Mouse (Mus musculus) intestine, embryonic 14.5 days (tissue): Measurements from ENCODE around the gene Shroom1. TPM values are rescaled to one million over a fixed set of nuclear protein-coding genes. Genes with fewer than 3 reads are reported as not detected.
A peak's percentile ranks its signal among the peaks of the same experiment; 100 is the strongest.
"Not testable (repeated sequence)": the region's sequence is repeated elsewhere in the genome, so short reads cannot be mapped to it uniquely, and the experiment has no call there.

Experiments
- ATAC-seq: fragments of 200-750 bp; cut with Nextera tagmentation; replicated peaks from 2 replicates; pipeline ENCODE4 v1.8.0; 2017; ENCODE audit warnings: low read depth, moderate number of reproducible peaks, moderate TSS enrichment, moderate library complexity; ENCODE audit not compliant: low FRiP score, low TSS enrichment
- DNase-seq: peaks from one replicate; pipeline ENCODE4 v3.0.0-alpha.2; 2018; ENCODE audit warnings: low spot score
- H3K27ac ChIP-seq: fragments of 300-500 bp; sonication (generic); 2 replicates; pipeline ENCODE4 v1.5.1; 2014; ENCODE audit warnings: low read depth, mild to moderate bottlenecking, control low read depth
- H3K27me3 ChIP-seq: fragments of 300-500 bp; sonication (generic); replicated peaks from 2 replicates; pipeline ENCODE4 v1.6.1; 2014; ENCODE audit warnings: low read length, control low read depth; ENCODE audit not compliant: control insufficient read depth, insufficient read depth
- H3K36me3 ChIP-seq: fragments of 300-500 bp; sonication (generic); 2 replicates; pipeline ENCODE4 v1.6.1; 2014; ENCODE audit warnings: low read length, control low read depth; ENCODE audit not compliant: control insufficient read depth, insufficient read depth
- H3K4me1 ChIP-seq: fragments of 300-500 bp; sonication (generic); replicated peaks from 2 replicates; pipeline ENCODE4 v1.6.1; 2014; ENCODE audit warnings: low read length, control low read depth, mixed read lengths; ENCODE audit not compliant: control insufficient read depth, insufficient read depth
- H3K4me2 ChIP-seq: fragments of 300-500 bp; sonication (generic); 2 replicates; pipeline ENCODE4 v1.6.1; 2014; ENCODE audit warnings: low read length
- H3K4me3 ChIP-seq: fragments of 300-500 bp; sonication (generic); 2 replicates; pipeline ENCODE4 v1.5.1; 2014; ENCODE audit warnings: low read depth, low read length, control low read depth, mixed read lengths
- H3K9ac ChIP-seq: fragments of 300-500 bp; sonication (generic); 2 replicates; pipeline ENCODE4 v1.6.1; 2014; ENCODE audit warnings: mild to moderate bottlenecking, low read length
- H3K9me3 ChIP-seq: fragments of 300-500 bp; sonication (generic); 2 replicates; pipeline ENCODE4 v1.6.1; 2016; ENCODE audit warnings: low read length, control low read depth; ENCODE audit not compliant: control insufficient read depth
- WGBS: fragments of 180-500 bp; shearing (Covaris S2); extraction: QIAGEN DNeasy Blood & Tissue Kit; methylation state at CpG from one replicate; pipeline ENCODE4 v1.1.7; 2014; 5-methylcytosine and 5-hydroxymethylcytosine counted together
- polyA plus RNA-seq: library from polyadenylated mRNA; unstranded; fragments of >200 nt; fragmentation: Nextera tagmentation; extraction: Ambion mirVana; gene quantifications from 2 replicates; pipeline ENCODE4 v1.2.1, GENCODE M21; 2014

Shroom1 gene
- polyA plus RNA-seq, 1 experiment from 2014 or later: 0.97 TPM

- not testable (repeated sequence) for H3K9ac ChIP-seq, ATAC-seq
These were observed 30.1 kb upstream of the Shroom1 start for GRCm38 (mm10) chr11:53426914-53427313.

GRCm38 (mm10) chr11:53427993-53428715, 28.9 kb upstream of the Shroom1 start:
- Histone ChIP-seq H3K4me1 (peaks cover 9% of the 10 kb centered on the region), H3K4me2 (no peak overlapping the region), H3K27me3 (no peaks in the 10 kb centered on the region), H3K27ac (no peak overlapping the region), H3K9ac (no peak overlapping the region), H3K4me3 (no peak overlapping the region), H3K36me3 (peaks cover 19% of the 10 kb centered on the region), H3K9me3 (no peaks in the 10 kb centered on the region)
- ATAC-seq (no peak), DNase-seq (no peak)
- WGBS: 92% methylated on average over 3 of the region's 3 CpGs

More at GRCm38 (mm10) chr11:53426914-53427313, 30.1 kb upstream of the Shroom1 start:
- H3K27me3 ChIP-seq, H3K4me2 ChIP-seq, H3K4me1 ChIP-seq, H3K4me3 ChIP-seq, H3K9me3 ChIP-seq, H3K27ac ChIP-seq, DNase-seq: not testable (repeated sequence)
- peaks cover 20% of the 10 kb centered on the region for H3K36me3 ChIP-seq
- WGBS: 83% methylated on average over 3 of the region's 3 CpGs

GRCm38 (mm10) chr11:53428716-53429057, 28.3 kb upstream of the Shroom1 start:
- DNase-seq: no peak
- no peak overlapping the region for H3K27ac ChIP-seq

GRCm38 (mm10) chr11:53429182-53429581, 27.8 kb upstream of the Shroom1 start:
- Histone ChIP-seq H3K4me2 (no peak overlapping the region), H3K4me3 (peak overlapping the region; percentile 95; the same call in 1 of the 2 replicates), H3K9me3 (no peaks in the 10 kb centered on the region), H3K9ac (no peak overlapping the region), H3K4me1 (peaks cover 9% of the 10 kb centered on the region), H3K27me3 (no peaks in the 10 kb centered on the region), H3K36me3 (peaks cover 19% of the 10 kb centered on the region), H3K27ac (no peak overlapping the region)
- no peak for DNase-seq
- ATAC-seq: no peak

More at GRCm38 (mm10) chr11:53428716-53429057, 28.3 kb upstream of the Shroom1 start:
- H3K4me3 ChIP-seq: no peak overlapping the region
- H3K9me3 ChIP-seq: no peaks in the 10 kb centered on the region
- no peak overlapping the region for H3K9ac ChIP-seq
- H3K36me3 ChIP-seq: peaks cover 19% of the 10 kb centered on the region
- peaks cover 9% of the 10 kb centered on the region for H3K4me1 ChIP-seq
- no peak for ATAC-seq
- no peak overlapping the region for H3K4me2 ChIP-seq
- WGBS: 92% methylated on average over 5 of the region's 5 CpGs
- H3K27me3 ChIP-seq: no peaks in the 10 kb centered on the region

GRCm38 (mm10) chr11:53430300-53430669, 26.7 kb upstream of the Shroom1 start:
- peaks cover 19% of the 10 kb centered on the region for H3K36me3 ChIP-seq
- no peaks in the 10 kb centered on the region for H3K9me3 ChIP-seq
- DNase-seq (no peak), ATAC-seq (peak; percentile 40)
- H3K4me2 ChIP-seq: peak overlapping the region; percentile 94
- WGBS: under 1% methylated on average over 34 of the region's 34 CpGs
- peak overlapping the region; percentile 77 for H3K27ac ChIP-seq
- H3K27me3 ChIP-seq: no peaks in the 10 kb centered on the region
- peak overlapping the region; percentile 95 for H3K4me3 ChIP-seq
- peaks cover 9% of the 10 kb centered on the region for H3K4me1 ChIP-seq
- H3K9ac ChIP-seq: peak overlapping the region; percentile 86

- under 1% methylated on average over 44 of the region's 44 CpGs for WGBS
- Histone ChIP-seq H3K4me1 (peaks cover 9% of the 10 kb centered on the region), H3K4me2 (peak within 1 kb of the TSS; percentile 94), H3K27me3 (no peaks in the 10 kb centered on the region), H3K9ac (peak within 1 kb of the TSS; percentile 86), H3K4me3 (peak within 1 kb of the TSS; percentile 95), H3K9me3 (no peaks in the 10 kb centered on the region), H3K36me3 (peaks cover 19% of the 10 kb centered on the region), H3K27ac (peak within 1 kb of the TSS; percentile 77)
- ATAC-seq (peak; percentile 94), DNase-seq (peak; percentile 96)
These were observed 26.2 kb upstream of the Shroom1 start, which contains the start of the genes Uqcrq and Gdf9 for GRCm38 (mm10) chr11:53430670-53431346. Gene Uqcrq (minus strand): TSS chr11:53430831. Gene Gdf9 (plus strand): TSS chr11:53431023.

GRCm38 (mm10) chr11:53431347-53432056, 25.5 kb upstream of the Shroom1 start:
- Histone ChIP-seq H3K27ac (peak overlapping the region; percentile 44; the same call in 1 of the 2 replicates), H3K4me3 (peak overlapping the region; percentile 95), H3K4me2 (peak overlapping the region; percentile 54), H3K36me3 (peaks cover 19% of the 10 kb centered on the region), H3K9ac (0 out of 2 replicates have a peak overlapping the region, but pooled peaks have one; percentile 17), H3K4me1 (peaks cover 9% of the 10 kb centered on the region), H3K9me3 (no peaks in the 10 kb centered on the region), H3K27me3 (no peaks in the 10 kb centered on the region)
- ATAC-seq (peak; percentile 59; the same call in 1 of the 2 replicates), DNase-seq (no peak)
- 11% methylated on average over 9 of the region's 9 CpGs for WGBS

GRCm38 (mm10) chr11:53433057-53433456, 23.9 kb upstream of the Shroom1 start:
- Histone ChIP-seq H3K27me3 (no peaks in the 10 kb centered on the region), H3K4me2 (no peak overlapping the region), H3K9ac (no peak overlapping the region), H3K27ac (no peak overlapping the region), H3K9me3 (no peaks in the 10 kb centered on the region), H3K4me3 (no peak overlapping the region), H3K4me1 (peaks cover 9% of the 10 kb centered on the region), H3K36me3 (peaks cover 12% of the 10 kb centered on the region)
- 56% methylated on average over 6 of the region's 6 CpGs for WGBS
- ATAC-seq (no peak), DNase-seq (no peak)
